Mouse (Mus musculus) embryonic fibroblast, embryonic 13.5 days (primary cell): ENCODE results near the gene Klhdc8b. TPM values are rescaled to one million over a fixed set of nuclear protein-coding genes. Genes with fewer than 3 reads are reported as not detected.
A peak's percentile ranks its signal among the peaks of the same experiment; 100 is the strongest.

Experiments
- H3K27ac ChIP-seq: 2 replicates; pipeline ENCODE4 v1.5.1; 2012; ENCODE audit warnings: low read length, control low read depth, inconsistent platforms; ENCODE audit not compliant: insufficient read depth
- H3K4me1 ChIP-seq: 2 replicates; pipeline ENCODE4 v1.6.1; 2011; ENCODE audit warnings: low read length; ENCODE audit not compliant: control insufficient read depth, insufficient read depth
- H3K4me3 ChIP-seq: 2 replicates; pipeline ENCODE4 v1.5.1; 2011; ENCODE audit warnings: mild to moderate bottlenecking, control low read depth, low read length; ENCODE audit not compliant: insufficient read depth
- CTCF ChIP-seq: IDR thresholded peaks from 2 replicates; pipeline ENCODE4 v1.5.1; 2011; ENCODE audit warnings: mild to moderate bottlenecking, control low read depth, low read length, moderate library complexity, borderline replicate concordance; ENCODE audit not compliant: insufficient read depth
- POLR2A ChIP-seq: IDR thresholded peaks from 2 replicates; pipeline ENCODE4 v1.6.1; 2011; ENCODE audit warnings: low read depth, mild to moderate bottlenecking, control low read depth, low read length, moderate library complexity
- polyA plus RNA-seq: library from polyadenylated mRNA; stranded (reverse); fragments of >200 nt; gene quantifications from 2 replicates; pipeline ENCODE4 v1.2.4, GENCODE M21; 2011; ENCODE audit warnings: low read depth; ENCODE audit not compliant: missing spikeins, insufficient read length

The Klhdc8b gene
- polyA plus RNA-seq: 6.5 and 8.3 TPM in 2 replicates

GRCm38 (mm10) chr9:108461181-108461631 lies at the start of gene Klhdc8b:
Gene Klhdc8b, minus strand, starts transcription at chr9:108461581.
- Histone ChIP-seq H3K4me3 (peak within 1 kb of the TSS; percentile 86), H3K27ac (peak within 1 kb of the TSS; percentile 20; the same call in 1 of the 2 replicates), H3K4me1 (peaks cover 2% of the 10 kb centered on the region; the same call in 1 of the 2 replicates)
- no peak for TF ChIP-seq POLR2A
- TF ChIP-seq CTCF: no peak

GRCm38 (mm10) chr9:108508776-108509175 lies 47.4 kb upstream of the Klhdc8b start:
- Histone ChIP-seq H3K4me1 (peaks cover 5% of the 10 kb centered on the region), H3K27ac (no peak overlapping the region), H3K4me3 (peak overlapping the region; percentile 65)
- TF ChIP-seq CTCF (no peak), POLR2A (no peak)

DNA sequence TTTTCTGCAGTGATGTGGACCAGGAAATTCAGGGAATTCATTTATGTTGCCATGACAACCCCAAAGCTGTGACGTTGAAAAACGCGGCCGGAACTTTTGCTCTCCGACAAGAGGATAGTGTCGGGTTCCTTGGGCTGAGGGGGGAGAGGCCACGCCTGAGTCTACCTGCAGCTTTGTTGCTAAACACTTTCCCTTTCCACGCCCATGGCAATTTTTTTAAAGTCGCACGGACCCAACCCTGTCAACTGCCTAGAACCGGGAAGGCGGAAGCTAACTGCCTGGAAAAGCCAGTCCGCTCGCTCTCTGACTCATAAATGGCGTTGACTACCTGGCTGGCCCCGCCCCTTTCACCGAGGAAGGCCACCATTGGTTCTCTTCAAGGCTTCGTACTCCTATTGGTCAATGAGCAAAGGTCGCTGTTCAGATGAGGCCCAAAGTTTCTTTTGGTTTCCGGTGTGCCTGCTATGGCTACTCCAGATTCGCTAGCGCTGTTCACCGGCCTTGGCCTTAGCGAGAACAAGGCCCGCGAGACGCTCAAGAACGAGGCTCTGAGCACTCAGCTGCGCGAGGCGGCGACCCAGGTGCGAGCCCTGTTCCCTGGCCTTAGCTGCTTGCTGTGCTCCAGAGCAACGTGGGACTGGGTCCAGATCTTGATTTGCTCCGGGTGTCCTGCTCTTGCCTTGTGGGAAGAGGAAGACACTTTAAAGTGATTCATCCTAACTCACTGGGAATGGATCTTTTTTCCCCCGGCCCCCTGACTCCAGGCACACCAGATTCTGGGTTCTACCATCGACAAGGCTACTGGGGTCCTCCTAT lies 46.4 kb upstream of the Klhdc8b start, which contains the start of gene Qars:
Qars (plus strand) TSS at position 88 of the 816 bp plus-strand sequence.
- peak within 1 kb of the TSS; percentile 65 for H3K4me3 ChIP-seq
- peak; percentile 87 for TF ChIP-seq POLR2A
- TF ChIP-seq CTCF: no peak
- H3K27ac ChIP-seq: peak within 1 kb of the TSS; percentile 49
- peaks cover 5% of the 10 kb centered on the region for H3K4me1 ChIP-seq

- Histone ChIP-seq H3K4me3 (0 out of 2 replicates have a peak overlapping the region, but pooled peaks have one; percentile 65), H3K4me1 (peaks cover 5% of the 10 kb centered on the region)
- TF ChIP-seq CTCF (no peak), POLR2A (no peak)
These were observed 45.5 kb upstream of the Klhdc8b start for GRCm38 (mm10) chr9:108506901-108507300.

GRCm38 (mm10) chr9:108499943-108500342 lies 38.6 kb upstream of the Klhdc8b start:
- TF ChIP-seq CTCF: no peak
- no peak for TF ChIP-seq POLR2A
- H3K4me1 ChIP-seq: no peaks in the 10 kb centered on the region
- H3K27ac ChIP-seq: no peak overlapping the region
- H3K4me3 ChIP-seq: no peak overlapping the region

More at GRCm38 (mm10) chr9:108506901-108507300, 45.5 kb upstream of the Klhdc8b start:
- H3K27ac ChIP-seq: no peak overlapping the region

DNA sequence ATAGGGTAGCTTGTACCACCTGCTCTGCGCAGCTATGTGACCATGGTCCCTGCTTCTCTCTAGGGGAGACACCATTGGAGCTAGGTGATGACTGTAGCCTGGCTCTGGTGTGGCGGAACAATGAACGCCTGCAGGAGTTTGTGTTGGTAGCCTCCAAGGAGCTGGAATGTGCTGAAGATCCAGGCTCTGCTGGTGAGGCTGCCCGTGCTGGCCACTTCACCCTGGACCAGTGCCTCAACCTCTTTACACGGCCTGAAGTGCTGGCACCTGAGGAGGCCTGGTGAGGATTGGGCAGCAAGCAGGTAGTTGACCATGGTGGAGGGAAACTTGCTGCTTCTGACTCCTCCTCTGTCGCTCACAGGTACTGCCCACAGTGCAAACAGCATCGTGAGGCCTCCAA lies 37.9 kb upstream of the Klhdc8b start:
- TF ChIP-seq CTCF (no peak), POLR2A (no peak)
- Histone ChIP-seq H3K4me3 (no peak overlapping the region), H3K4me1 (no peaks in the 10 kb centered on the region), H3K27ac (no peak overlapping the region)

- Histone ChIP-seq H3K4me1 (no peaks in the 10 kb centered on the region), H3K27ac (no peak overlapping the region), H3K4me3 (no peak overlapping the region)
- TF ChIP-seq POLR2A: no peak
- TF ChIP-seq CTCF: no peak
These were observed 33.5 kb upstream of the Klhdc8b start for GRCm38 (mm10) chr9:108494905-108495304.

- TF ChIP-seq CTCF: no peak
- Histone ChIP-seq H3K4me3 (no peak overlapping the region), H3K27ac (no peak overlapping the region), H3K4me1 (no peaks in the 10 kb centered on the region)
These were observed 32.9 kb upstream of the Klhdc8b start for GRCm38 (mm10) chr9:108494146-108494825.

- Histone ChIP-seq H3K4me1 (no peaks in the 10 kb centered on the region), H3K4me3 (no peak overlapping the region), H3K27ac (no peak overlapping the region)
- TF ChIP-seq POLR2A (no peak), CTCF (no peak)
These were observed 31.9 kb upstream of the Klhdc8b start for GRCm38 (mm10) chr9:108493246-108493645.
